Mouse (Mus musculus): Measurements from ENCODE around the gene Ube2v1. TPM values are rescaled to one million over a fixed set of nuclear protein-coding genes. Genes with fewer than 3 reads are reported as not detected.

Gene Ube2v1
- polyA plus RNA-seq, 1 experiment from 2014 or later, result 393 TPM

GRCm38 (mm10) chr2:167593551-167594250, 38.2 kb downstream of the Ube2v1 start:
- no peak overlapping the region for H3K9ac ChIP-seq (ENCODE audit: low read depth, low read length)
- H3K36me3 ChIP-seq (ENCODE audit: control insufficient read depth, insufficient read depth, low read length), result no peaks in the 10 kb centered on the region
- H3K9me3 ChIP-seq (ENCODE audit: control insufficient read depth, low read length), result no peaks in the 10 kb centered on the region
- H3K4me2 ChIP-seq (ENCODE audit: low read length), result no peak overlapping the region
- H3K27me3 ChIP-seq (replicated peaks; ENCODE audit: control insufficient read depth, insufficient read depth, low read length), result peaks cover 3% of the 10 kb centered on the region; the same call in 1 of the 2 replicates
- ATAC-seq, result peak; percentile 17
- peaks cover 17% of the 10 kb centered on the region for H3K4me1 ChIP-seq (ENCODE audit: control insufficient read depth, insufficient read depth, low read depth, low read length)
- no peak overlapping the region for H3K27ac ChIP-seq (ENCODE audit: low read depth, low read length)
- WGBS, result 76% methylated on average over 4 of the region's 4 CpGs
- H3K4me3 ChIP-seq (ENCODE audit: low read length), result no peak overlapping the region

DNA sequence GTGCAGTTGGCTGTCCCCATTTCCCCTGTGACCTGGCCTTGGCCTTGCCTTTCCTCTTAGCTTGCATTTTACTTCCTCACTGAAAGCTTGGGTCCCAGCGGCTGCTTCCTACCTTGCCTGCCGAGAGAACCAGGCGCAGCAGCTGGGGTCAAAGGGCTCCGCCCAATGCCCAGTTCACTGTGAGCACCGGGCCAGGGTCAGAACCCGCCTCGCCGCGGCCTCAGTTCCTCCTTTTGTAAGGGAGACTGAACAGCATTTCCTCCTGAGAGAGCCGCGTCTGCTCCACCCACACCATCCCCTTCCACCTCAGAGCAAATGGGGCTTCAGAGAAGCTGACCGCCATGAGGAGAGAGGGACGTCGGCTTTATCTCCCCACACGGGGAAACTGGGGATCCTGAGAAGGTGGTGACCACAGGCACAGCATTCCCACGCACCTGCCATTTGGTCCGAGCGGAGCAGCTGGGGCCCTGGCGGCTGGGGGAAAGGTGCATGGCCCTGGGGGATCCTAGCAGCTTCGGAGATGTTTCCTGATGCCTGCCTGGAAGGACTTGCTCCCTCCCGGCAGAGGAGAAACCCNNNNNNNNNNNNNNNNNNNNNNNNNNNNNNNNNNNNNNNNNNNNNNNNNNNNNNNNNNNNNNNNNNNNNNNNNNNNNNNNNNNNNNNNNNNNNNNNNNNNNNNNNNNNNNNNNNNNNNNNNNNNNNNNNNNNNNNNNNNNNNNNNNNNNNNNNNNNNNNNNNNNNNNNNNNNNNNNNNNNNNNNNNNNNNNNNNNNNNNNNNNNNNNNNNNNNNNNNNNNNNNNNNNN, 42.9 kb downstream of the Ube2v1 start:
- H3K9me3 ChIP-seq (ENCODE audit: control insufficient read depth, low read length), result no peaks in the 10 kb centered on the region
- H3K36me3 ChIP-seq (ENCODE audit: control insufficient read depth, insufficient read depth, low read length), result no peaks in the 10 kb centered on the region
- H3K27me3 ChIP-seq (replicated peaks; ENCODE audit: control insufficient read depth, insufficient read depth, low read length), result peaks cover 3% of the 10 kb centered on the region; the same call in 1 of the 2 replicates
- H3K27ac ChIP-seq (ENCODE audit: low read depth, low read length), result no peak overlapping the region
- H3K4me3 ChIP-seq (ENCODE audit: low read length), result no peak overlapping the region; the same call in 1 of the 2 replicates
- H3K4me1 ChIP-seq (ENCODE audit: control insufficient read depth, insufficient read depth, low read depth, low read length), result peaks cover 2% of the 10 kb centered on the region; the same call in 1 of the 2 replicates
- H3K9ac ChIP-seq (ENCODE audit: low read depth, low read length), result no peak overlapping the region
- ATAC-seq, result no peak
- 0 out of 2 replicates have a peak overlapping the region, but pooled peaks have one; percentile 17 for H3K4me2 ChIP-seq (ENCODE audit: low read length)
- WGBS, result 18% methylated on average over 21 of the region's 21 CpGs

DNA sequence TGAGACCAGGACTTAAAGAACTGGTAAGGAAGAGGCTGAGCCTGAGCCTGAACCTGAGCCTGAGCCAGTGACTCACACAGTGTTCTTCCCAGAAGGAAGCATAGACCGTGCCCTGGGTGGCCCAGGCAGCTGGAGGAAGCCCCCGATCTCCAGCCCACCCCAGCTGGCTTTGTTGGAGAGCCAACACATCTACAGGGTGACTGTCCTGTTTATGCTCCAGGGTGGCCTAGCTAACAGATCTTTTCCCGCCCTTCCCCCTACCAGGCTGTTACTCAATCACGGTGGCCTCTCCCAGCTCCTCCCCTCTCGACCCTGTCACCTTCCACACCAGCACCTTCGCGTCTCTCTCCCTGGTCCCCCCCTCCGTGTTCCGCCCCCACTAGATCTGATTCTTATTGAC, 44.9 kb downstream of the Ube2v1 start:
- H3K4me3 ChIP-seq (ENCODE audit: low read length), result no peak overlapping the region
- no peak overlapping the region for H3K4me2 ChIP-seq (ENCODE audit: low read length)
- ATAC-seq, result no peak
- no peaks in the 10 kb centered on the region for H3K4me1 ChIP-seq (ENCODE audit: control insufficient read depth, insufficient read depth, low read depth, low read length)
- H3K36me3 ChIP-seq (ENCODE audit: control insufficient read depth, insufficient read depth, low read length), result no peaks in the 10 kb centered on the region
- H3K27me3 ChIP-seq (replicated peaks; ENCODE audit: control insufficient read depth, insufficient read depth, low read length), result peaks cover 3% of the 10 kb centered on the region; the same call in 1 of the 2 replicates
- no peak overlapping the region for H3K9ac ChIP-seq (ENCODE audit: low read depth, low read length)
- no peak overlapping the region for H3K27ac ChIP-seq (ENCODE audit: low read depth, low read length)
- H3K9me3 ChIP-seq (ENCODE audit: control insufficient read depth, low read length), result no peaks in the 10 kb centered on the region
- WGBS, result 28% methylated on average over 9 of the region's 9 CpGs

- no peaks in the 10 kb centered on the region for H3K36me3 ChIP-seq (ENCODE audit: control insufficient read depth, insufficient read depth, low read length)
- H3K4me1 ChIP-seq (ENCODE audit: control insufficient read depth, insufficient read depth, low read depth, low read length), result no peaks in the 10 kb centered on the region
- no peak overlapping the region for H3K4me2 ChIP-seq (ENCODE audit: low read length)
- ATAC-seq, result no peak
- H3K9ac ChIP-seq (ENCODE audit: low read depth, low read length), result no peak overlapping the region
- no peaks in the 10 kb centered on the region for H3K9me3 ChIP-seq (ENCODE audit: control insufficient read depth, low read length)
- WGBS, result 26% methylated on average over 8 of the region's 8 CpGs
- no peak overlapping the region for H3K27ac ChIP-seq (ENCODE audit: low read depth, low read length)
- peaks cover 3% of the 10 kb centered on the region; the same call in 1 of the 2 replicates for H3K27me3 ChIP-seq (replicated peaks; ENCODE audit: control insufficient read depth, insufficient read depth, low read length)
- no peak overlapping the region for H3K4me3 ChIP-seq (ENCODE audit: low read length)
These were observed 45.9 kb downstream of the Ube2v1 start for GRCm38 (mm10) chr2:167586041-167586440.

DNA sequence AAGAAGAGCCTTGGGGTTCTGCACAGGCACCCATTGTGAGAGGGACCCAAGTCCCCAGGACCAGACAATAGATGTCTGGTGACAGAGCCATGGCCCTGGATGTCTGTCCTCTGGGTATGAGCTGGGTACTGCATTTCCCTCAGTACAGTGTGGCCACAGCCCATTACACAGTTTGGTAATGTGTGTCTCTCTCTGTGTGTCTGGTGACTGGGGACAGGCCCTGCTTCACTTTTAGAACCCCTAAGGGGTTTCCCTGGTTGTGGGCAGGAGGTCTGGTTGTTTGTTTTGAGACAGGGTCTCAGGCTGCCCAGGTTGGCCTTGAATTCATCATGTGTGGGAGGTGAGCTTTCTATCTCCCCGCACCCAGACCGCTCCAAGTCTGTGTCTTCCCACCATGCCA, 46.6 kb downstream of the Ube2v1 start:
- ATAC-seq, result no peak
- Histone ChIP-seq H3K36me3 (ENCODE audit: control insufficient read depth, insufficient read depth, low read length) (no peaks in the 10 kb centered on the region), H3K4me1 (ENCODE audit: control insufficient read depth, insufficient read depth, low read depth, low read length) (no peaks in the 10 kb centered on the region), H3K4me2 (ENCODE audit: low read length) (no peak overlapping the region), H3K27ac (ENCODE audit: low read depth, low read length) (no peak overlapping the region), H3K4me3 (ENCODE audit: low read length) (no peak overlapping the region), H3K9me3 (ENCODE audit: control insufficient read depth, low read length) (no peaks in the 10 kb centered on the region), H3K9ac (ENCODE audit: low read depth, low read length) (no peak overlapping the region), H3K27me3 (replicated peaks; ENCODE audit: control insufficient read depth, insufficient read depth, low read length) (peaks cover 3% of the 10 kb centered on the region; the same call in 1 of the 2 replicates)
- 86% methylated on average over 2 of the region's 2 CpGs for WGBS

- Histone ChIP-seq H3K36me3 (ENCODE audit: control insufficient read depth, insufficient read depth, low read length) (no peaks in the 10 kb centered on the region), H3K9me3 (ENCODE audit: control insufficient read depth, low read length) (no peaks in the 10 kb centered on the region), H3K27ac (ENCODE audit: low read depth, low read length) (no peak overlapping the region), H3K9ac (ENCODE audit: low read depth, low read length) (no peak overlapping the region), H3K27me3 (replicated peaks; ENCODE audit: control insufficient read depth, insufficient read depth, low read length) (no peaks in the 10 kb centered on the region), H3K4me1 (ENCODE audit: control insufficient read depth, insufficient read depth, low read depth, low read length) (no peaks in the 10 kb centered on the region), H3K4me3 (ENCODE audit: low read length) (no peak overlapping the region), H3K4me2 (ENCODE audit: low read length) (no peak overlapping the region)
- ATAC-seq, result no peak
- 40% methylated on average over 10 of the region's 10 CpGs for WGBS
These were observed 48.5 kb downstream of the Ube2v1 start for GRCm38 (mm10) chr2:167583161-167583952.

GRCm38 (mm10) chr2:167578521-167578920, 53.4 kb downstream of the Ube2v1 start:
- no peaks in the 10 kb centered on the region for H3K27me3 ChIP-seq (replicated peaks; ENCODE audit: control insufficient read depth, insufficient read depth, low read length)
- no peaks in the 10 kb centered on the region for H3K4me1 ChIP-seq (ENCODE audit: control insufficient read depth, insufficient read depth, low read depth, low read length)
- no peak for ATAC-seq
- 28% methylated on average over 5 of the region's 5 CpGs for WGBS
- H3K27ac ChIP-seq (ENCODE audit: low read depth, low read length), result no peak overlapping the region
- H3K9me3 ChIP-seq (ENCODE audit: control insufficient read depth, low read length), result no peaks in the 10 kb centered on the region
- H3K4me2 ChIP-seq (ENCODE audit: low read length), result no peak overlapping the region
- H3K4me3 ChIP-seq (ENCODE audit: low read length), result no peak overlapping the region
- no peaks in the 10 kb centered on the region for H3K36me3 ChIP-seq (ENCODE audit: control insufficient read depth, insufficient read depth, low read length)
- H3K9ac ChIP-seq (ENCODE audit: low read depth, low read length), result no peak overlapping the region

- Histone ChIP-seq H3K36me3 (ENCODE audit: control insufficient read depth, insufficient read depth, low read length) (no peaks in the 10 kb centered on the region), H3K4me2 (ENCODE audit: low read length) (no peak overlapping the region), H3K9me3 (ENCODE audit: control insufficient read depth, low read length) (no peaks in the 10 kb centered on the region), H3K9ac (ENCODE audit: low read depth, low read length) (no peak overlapping the region), H3K27me3 (replicated peaks; ENCODE audit: control insufficient read depth, insufficient read depth, low read length) (no peaks in the 10 kb centered on the region), H3K4me1 (ENCODE audit: control insufficient read depth, insufficient read depth, low read depth, low read length) (no peaks in the 10 kb centered on the region), H3K4me3 (ENCODE audit: low read length) (no peak overlapping the region), H3K27ac (ENCODE audit: low read depth, low read length) (no peak overlapping the region)
- WGBS, result 57% methylated on average over 9 of the region's 9 CpGs
- no peak for ATAC-seq
These were observed 54.6 kb downstream of the Ube2v1 start for GRCm38 (mm10) chr2:167577186-167577785.

Data from hindbrain, embryonic 16.5 days (tissue).